Mouse (Mus musculus) embryonic fibroblast, embryonic 13.5 days (primary cell): ENCODE measurements around the gene Gm3604. TPM values are rescaled to one million over a fixed set of nuclear protein-coding genes. Genes with fewer than 3 reads are reported as not detected.
"Not testable (repeated sequence)": the region's sequence is repeated elsewhere in the genome, so short reads cannot be mapped to it uniquely, and the experiment has no call there.

Experiments used
- H3K27ac ChIP-seq: 2 replicates; pipeline ENCODE4 v1.5.1; 2012; ENCODE audit warnings: low read length, control low read depth, inconsistent platforms; ENCODE audit not compliant: insufficient read depth
- H3K4me1 ChIP-seq: 2 replicates; pipeline ENCODE4 v1.6.1; 2011; ENCODE audit warnings: low read length; ENCODE audit not compliant: control insufficient read depth, insufficient read depth
- H3K4me3 ChIP-seq: 2 replicates; pipeline ENCODE4 v1.5.1; 2011; ENCODE audit warnings: mild to moderate bottlenecking, control low read depth, low read length; ENCODE audit not compliant: insufficient read depth
- CTCF ChIP-seq: IDR thresholded peaks from 2 replicates; pipeline ENCODE4 v1.5.1; 2011; ENCODE audit warnings: mild to moderate bottlenecking, control low read depth, low read length, moderate library complexity, borderline replicate concordance; ENCODE audit not compliant: insufficient read depth
- POLR2A ChIP-seq: IDR thresholded peaks from 2 replicates; pipeline ENCODE4 v1.6.1; 2011; ENCODE audit warnings: low read depth, mild to moderate bottlenecking, control low read depth, low read length, moderate library complexity
- polyA plus RNA-seq: library from polyadenylated mRNA; stranded (reverse); fragments of >200 nt; gene quantifications from 2 replicates; pipeline ENCODE4 v1.2.4, GENCODE M21; 2011; ENCODE audit warnings: low read depth; ENCODE audit not compliant: missing spikeins, insufficient read length

The Gm3604 gene
- polyA plus RNA-seq = 2.8 and 3.2 TPM in 2 replicates

DNA sequence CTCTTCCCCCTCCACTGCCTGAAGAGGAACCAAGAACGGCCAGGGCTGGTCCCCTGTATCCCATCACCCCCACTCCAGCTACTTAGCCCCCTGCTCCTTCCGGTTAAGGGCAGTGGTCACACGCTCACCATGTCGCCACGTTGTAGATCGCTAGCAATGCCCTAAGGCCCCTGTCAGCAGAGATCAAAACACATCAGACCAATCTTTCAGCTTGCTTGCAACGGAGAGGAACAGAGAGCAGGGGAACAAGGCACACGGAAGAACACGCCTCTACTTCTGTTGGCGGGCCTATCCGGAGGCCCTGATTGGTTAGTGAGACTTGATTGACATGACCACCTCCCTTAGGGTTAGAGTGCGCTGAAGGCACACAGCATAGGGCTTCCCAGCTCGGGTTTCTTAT lies at the start of gene Gm3604:
Gene Gm3604, minus strand, starts transcription at position 226 of the 400 bp plus-strand sequence.
- H3K4me3 ChIP-seq = peak within 1 kb of the TSS; percentile 47
- H3K27ac ChIP-seq, H3K4me1 ChIP-seq: not testable (repeated sequence)
- TF ChIP-seq POLR2A = peak; percentile 40; the same call in 1 of the 2 replicates

DNA sequence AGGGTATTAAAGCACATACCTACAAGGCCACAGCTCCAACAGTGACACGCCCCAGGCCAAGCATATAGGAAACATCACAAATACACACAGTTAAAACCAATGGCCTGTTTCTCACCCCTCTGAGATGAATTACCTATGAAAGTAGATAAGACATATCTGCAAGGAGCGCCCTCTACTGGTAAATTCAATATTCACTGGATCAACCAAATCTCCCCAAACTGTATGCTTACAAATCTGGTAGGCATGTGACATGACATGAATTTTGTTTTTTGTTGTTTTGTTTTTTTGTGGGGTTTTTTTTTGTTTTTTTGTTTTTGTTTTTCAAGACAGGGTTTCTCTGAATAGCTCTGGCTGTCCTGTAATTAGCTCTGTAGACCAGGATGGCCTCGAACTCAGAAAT lies 16.2 kb upstream of the Gm3604 start:
- not testable (repeated sequence) for H3K27ac ChIP-seq, H3K4me3 ChIP-seq, H3K4me1 ChIP-seq

DNA sequence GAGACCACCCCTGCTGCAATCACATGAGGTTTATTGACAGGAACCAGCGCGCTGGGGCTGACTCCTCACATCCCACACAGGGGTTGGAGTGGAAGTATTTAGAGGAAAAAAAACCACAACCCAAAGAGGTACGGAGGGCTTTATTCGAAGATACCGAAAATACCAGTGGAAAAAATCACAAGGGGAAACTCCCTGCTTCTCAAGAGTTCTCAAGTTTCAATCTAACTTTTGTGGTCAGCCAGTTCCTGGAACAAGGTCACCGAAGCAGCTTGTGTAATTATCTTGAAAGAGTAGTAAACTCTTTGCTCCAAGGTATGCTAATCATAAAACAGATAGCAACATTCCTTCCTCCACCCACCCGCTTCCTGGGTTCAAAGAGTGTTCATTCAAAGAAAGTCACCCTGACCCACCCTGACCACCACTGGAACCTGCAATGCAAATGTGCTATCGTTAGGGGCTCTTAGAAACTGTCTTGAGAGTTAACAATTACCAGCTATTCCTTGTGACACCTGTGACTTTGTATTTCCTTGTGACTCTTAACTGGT lies 7.2 kb upstream of the Gm3604 start:
- H3K4me3 ChIP-seq, H3K27ac ChIP-seq, H3K4me1 ChIP-seq: not testable (repeated sequence)

DNA sequence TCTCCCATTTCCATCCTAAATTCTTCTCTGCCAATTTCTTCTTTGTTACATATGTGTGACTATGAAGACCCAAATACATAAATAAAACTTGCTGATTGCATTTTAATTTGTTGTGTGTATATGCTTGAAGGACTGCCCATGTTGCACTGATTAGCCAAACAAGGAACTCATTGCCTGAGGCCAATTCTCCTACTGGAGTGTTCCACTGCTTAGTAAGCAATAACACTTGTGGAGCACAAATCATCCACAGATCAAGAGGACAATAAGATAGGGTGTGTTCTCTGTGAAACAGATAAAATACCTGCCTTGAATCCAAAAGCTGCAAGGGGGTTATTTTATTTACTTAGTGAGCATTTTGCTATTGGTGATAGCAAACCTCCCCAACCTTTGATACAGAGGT lies 51.2 kb downstream of the Gm3604 start:
- H3K27ac ChIP-seq = no peak overlapping the region
- H3K4me1 ChIP-seq = no peaks in the 10 kb centered on the region
- TF ChIP-seq POLR2A = no peak
- no peak for TF ChIP-seq CTCF

DNA sequence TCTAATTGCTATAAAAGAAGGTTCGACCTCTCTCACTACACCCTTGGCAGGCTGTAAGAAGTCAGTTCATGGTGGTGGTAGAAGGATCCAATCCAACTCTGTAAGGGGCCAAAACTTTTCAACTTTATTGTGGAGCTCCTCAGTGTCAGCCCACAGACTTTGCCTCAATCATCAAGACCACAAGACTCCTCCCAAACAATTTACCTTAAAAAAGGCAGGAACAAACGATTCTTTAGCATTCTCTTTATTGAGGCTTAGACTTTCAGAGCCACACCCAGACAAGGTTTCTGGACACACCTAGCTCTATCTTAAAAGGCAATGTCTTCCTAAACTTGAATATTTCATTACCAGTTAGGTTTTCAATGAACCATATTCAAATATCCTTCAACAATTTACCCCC lies 51.6 kb downstream of the Gm3604 start:
- TF ChIP-seq CTCF (no peak), POLR2A (no peak)
- no peak overlapping the region for H3K4me3 ChIP-seq
- no peaks in the 10 kb centered on the region for H3K4me1 ChIP-seq
- no peak overlapping the region for H3K27ac ChIP-seq

More for the DNA sequence above, 51.2 kb downstream of the Gm3604 start:
- no peak overlapping the region for H3K4me3 ChIP-seq

Other genes with a start within 250 kb of the Gm3604 start
- gene Gm49359, start 83.7 kb upstream of the Gm3604 start, polyA plus RNA-seq = 16.2 and 16.3 TPM in 2 replicates
- gene Zfp935, start 175.3 kb upstream of the Gm3604 start, polyA plus RNA-seq = 0.86 TPM in 1 of 2 replicates, not detected in the other
- gene Zfp934, start 188.0 kb upstream of the Gm3604 start, polyA plus RNA-seq = 10.0 and 11.5 TPM in 2 replicates
- gene 6720489N17Rik, start 241.0 kb upstream of the Gm3604 start, polyA plus RNA-seq = 3.4 and 4.9 TPM in 2 replicates